Mouse (Mus musculus): Measurements from ENCODE around the gene Rad50.

Gene Rad50

DNA sequence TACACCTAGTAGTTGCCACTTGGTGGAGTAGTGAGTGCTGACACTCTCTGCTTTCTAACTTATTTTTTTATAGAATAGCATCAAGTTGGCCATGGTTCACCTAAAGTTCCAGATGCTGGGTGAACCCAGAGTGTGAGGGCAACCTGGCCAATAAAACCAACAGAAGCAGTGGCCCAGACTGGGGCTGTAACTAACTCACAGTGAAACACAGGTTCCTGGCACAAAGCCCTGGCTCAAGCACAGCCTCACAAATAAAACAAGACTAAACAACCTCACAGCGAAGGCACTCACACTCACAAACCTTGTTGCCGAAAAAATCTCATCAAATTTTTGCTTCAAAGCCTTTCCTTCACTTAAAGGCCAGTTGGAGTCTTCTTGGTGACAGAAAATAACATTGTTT, 8.6 kb downstream of the Rad50 start:
- no peak for DNase-seq (ENCODE audit: low spot score)

DNA sequence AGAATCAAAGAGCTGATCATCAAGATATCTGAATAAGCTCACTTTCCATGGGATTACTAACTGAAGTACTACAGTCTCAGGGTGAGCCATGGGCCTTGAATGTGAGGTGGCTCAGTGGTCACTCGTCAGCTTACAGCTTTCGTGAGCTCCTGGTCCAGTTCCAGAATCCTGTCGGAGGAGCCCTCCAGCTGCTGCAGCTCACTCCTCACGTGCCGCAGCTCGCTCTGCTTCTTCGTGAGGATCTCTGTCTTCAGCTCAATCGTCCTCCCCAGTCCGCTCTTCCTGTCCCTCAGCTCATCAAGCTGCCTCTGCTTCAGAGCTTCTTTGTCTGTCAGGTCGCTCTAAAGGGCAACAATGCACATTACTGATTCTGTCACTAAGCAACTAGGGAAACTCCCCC, 15.1 kb downstream of the Rad50 start:
- no peak for DNase-seq (ENCODE audit: low spot score)

DNA sequence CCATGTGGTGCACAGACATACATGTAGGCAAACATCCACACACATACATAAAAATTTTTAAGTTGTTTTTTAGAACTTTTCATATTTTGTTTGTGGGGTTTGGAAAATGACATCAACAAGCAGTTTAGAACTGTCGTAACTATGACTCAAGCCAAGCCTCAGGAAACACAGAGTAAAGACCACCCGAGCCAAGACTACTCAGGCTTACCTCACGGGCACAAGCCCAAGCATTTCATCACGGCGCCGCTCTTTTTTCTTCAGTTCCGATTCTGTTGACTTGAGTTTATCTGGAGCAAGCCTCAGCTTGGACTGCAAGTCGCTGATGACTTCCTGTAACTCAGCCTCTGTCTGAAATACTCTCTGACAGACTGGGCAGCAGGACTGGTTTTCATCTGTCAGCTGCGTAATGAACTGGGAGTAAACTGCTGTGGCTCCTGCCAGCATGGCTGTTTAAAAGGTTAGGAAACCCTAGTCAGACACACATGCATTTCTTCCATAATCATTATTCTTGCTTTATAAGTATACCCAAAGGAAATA, 24.1 kb downstream of the Rad50 start:
- DNase-seq (ENCODE audit: low spot score): no peak

DNA sequence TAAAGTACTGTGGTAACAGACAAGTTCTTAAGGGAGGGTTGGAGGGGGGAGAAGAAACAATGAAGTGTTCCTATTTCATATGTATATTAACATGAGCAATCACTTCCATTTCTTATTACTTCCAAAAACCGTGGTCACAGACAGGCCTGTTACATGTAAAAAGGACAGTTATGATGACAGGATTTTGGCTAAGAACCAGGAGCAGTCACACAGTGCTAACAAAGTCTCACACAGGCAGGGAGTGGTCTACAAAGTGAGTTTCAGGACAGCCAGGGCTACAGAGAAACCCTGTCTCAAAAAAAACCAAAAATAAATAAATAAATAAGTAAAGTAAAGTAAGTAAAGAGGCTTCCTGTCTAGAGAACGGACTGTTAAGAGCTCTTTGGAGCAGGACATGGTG, 24.9 kb downstream of the Rad50 start:
- no peak for DNase-seq (ENCODE audit: low spot score)

DNA sequence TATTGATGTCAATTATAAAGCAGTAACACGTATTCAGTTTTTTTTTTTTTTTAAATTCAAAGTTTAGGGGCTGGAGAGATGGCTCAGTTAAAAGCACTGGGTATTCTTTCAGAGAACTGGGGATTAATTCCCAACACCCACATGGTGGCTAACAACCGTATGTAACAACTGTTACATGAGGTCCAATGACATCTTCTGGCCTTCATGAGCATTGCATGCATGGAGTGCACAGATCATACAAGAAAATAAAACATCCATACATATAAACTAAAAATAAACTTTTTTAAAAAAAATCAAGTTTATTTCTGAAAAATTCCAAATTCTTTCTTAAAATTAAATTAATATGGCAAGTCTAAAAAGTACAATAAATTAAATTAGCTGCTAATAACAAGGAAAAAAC, 25.4 kb downstream of the Rad50 start:
- no peak for DNase-seq (ENCODE audit: low spot score)

DNA sequence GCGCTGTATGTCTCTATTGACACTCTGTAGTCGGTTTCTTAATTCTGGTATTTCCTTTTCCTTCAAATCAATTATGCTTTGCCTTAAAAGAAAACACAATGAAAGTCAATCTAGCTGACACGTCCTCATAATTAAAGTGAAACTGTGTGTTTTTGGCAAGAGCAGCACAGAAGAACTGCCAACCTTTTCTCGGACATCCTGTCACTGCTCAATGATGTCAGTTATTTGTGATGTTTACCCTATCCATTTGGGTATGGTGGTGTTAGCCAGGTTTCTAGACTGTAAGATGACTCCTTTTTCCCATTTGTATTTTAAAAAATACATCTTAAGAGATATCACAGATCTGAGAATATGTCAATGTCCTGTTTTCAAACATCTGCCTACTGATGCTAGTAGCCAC, 27.0 kb downstream of the Rad50 start:
- DNase-seq (ENCODE audit: low spot score): no peak

DNA sequence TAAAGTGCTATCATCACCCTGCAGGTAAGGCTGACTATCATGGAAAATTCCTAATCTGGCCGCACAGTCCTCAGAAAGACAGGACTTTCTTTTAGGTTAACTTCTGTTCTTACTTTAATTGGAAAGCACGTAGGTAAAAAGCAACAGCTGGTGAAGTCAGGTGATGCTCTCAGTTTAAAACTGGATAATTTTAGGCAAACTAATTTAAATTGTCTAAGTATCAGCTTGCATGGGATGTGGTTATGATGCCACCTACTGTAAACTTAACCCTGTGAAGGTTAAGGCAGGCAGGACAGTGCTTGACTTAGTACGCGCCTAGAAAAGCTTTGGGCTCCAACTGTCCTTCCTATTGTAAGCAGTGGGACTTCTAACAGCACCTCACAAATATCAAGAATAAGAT, 35.7 kb downstream of the Rad50 start:
- DNase-seq (ENCODE audit: low spot score): no peak

DNA sequence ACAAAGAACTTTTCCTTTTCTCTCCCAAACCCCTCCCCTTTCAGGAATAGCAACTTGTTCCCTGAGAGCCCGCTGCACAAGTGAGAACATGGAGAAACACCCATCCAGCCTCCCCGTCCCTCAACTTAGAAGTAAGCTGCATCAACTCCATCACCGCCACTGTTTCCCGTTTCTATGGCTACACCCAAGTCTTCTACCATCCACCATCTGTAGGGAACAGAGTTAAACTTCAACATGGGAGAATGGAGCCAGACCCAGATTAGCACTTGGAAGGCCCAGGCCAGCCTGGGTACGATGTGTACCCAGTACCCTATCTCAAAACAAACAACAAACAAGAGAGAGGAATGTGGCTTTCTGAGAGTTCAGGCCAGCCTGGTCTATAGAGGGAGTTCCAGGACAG, 43.0 kb downstream of the Rad50 start:
- DNase-seq (ENCODE audit: low spot score): no peak

DNA sequence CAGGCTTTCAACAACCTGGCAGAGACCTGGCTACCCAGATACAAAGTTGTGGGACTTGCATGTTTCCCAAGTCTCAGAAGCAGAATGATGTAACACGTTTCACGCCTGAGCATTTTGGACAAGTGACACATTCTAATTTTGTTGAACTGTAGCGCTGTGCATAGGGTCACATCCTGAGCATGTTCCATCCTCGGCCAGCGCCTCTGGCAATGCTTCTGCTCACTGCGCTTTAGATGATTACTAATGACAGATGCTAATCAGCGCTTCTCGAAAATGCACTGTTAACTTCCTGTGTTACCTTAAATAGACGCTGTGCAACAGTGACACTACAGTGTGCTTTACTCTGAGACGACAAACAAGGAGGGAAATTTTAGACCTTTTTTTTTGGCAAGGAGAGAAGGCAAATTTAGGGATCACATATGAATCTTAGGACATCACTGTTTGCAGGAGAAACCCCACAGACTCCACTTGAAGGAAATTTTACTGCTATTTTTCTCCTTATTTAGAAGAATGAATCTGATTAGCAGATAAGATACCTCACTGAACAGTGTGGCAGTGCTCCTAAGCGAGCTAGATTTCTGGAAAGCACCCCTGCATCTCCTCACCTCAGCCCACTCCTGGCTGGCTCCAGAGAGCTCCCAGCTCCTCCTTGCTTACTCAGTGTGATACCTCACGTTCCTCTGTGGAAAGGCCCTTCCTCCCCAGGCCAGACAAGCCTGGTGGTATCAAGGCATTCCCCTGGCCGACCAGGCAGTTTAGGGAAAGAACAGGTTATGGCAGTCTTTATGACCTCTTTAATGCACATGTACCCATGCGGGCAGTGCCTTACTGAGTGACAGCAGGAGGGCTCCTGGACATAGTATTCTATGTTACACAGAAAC, 44.1 kb downstream of the Rad50 start:
- no peak for DNase-seq (ENCODE audit: low spot score)

DNA sequence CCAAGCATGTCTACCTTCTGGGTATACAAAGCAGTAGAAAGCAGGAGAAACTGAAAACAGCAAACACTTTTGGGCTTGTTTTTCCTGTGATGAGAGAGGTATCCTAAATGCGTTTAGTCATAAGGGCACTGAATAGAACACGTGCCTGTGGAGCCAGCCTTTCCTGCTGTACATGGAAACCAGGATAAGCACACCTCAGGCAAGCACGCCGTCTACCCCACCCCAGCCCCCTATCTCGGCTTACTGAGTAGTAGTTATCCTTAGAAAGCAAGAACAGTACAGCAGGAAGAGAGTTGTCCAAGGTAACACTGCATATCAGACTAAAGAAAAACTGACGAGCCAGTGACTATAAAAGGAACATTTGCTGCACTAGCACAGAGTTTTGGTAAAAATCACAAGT, 49.3 kb downstream of the Rad50 start:
- no peak for DNase-seq (ENCODE audit: low spot score)

DNA sequence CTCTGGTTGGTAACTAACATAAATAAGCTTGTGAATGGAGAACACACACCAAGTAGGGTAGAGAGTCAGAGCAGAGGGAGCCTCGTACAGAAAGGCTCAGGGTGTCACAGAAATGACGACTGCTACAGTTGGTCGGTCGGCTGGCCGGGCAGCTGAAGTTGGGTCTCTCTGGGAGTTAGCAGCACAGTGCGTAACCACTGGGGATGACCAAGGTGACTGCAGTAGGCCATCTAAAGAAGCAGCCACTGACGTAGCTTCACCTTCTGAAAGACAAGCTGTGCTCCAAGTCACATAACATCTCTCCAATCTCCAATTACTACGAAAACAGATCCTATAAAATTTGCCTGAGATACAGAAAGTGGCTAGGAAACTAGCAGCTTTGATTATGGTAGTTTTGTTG, 49.7 kb downstream of the Rad50 start:
- DNase-seq (ENCODE audit: low spot score): no peak

DNA sequence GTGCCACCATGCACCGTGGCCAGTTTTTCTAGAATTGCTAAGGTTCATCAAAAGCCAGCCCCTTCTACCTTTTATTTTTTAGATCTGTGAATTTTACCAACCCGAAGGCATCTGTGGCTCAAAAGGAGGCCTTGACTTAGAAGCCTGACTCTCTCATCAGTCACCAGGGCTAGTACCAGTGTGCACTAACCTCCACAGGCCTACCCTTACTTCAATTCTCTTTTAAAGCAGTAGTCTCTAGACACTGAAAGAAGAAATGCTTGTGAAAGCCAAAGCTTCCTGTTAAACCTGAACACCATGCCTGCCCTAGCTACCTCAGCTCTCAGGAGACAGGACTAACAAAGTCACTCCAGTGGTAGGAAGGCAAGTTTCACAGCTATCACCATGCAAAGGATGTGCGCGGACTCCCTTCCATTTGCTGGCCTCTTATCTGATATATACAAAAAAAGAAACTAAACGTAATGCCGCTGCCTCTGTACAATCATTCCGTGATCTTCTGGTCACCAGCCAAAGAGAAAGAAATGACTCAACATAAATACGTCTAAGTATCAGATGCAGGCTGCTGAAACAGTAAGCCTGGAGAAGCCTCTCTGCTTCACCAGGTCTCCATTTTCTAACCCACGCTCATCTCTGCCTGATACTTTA, 50.4 kb downstream of the Rad50 start:
- DNase-seq (ENCODE audit: low spot score): no peak

DNA sequence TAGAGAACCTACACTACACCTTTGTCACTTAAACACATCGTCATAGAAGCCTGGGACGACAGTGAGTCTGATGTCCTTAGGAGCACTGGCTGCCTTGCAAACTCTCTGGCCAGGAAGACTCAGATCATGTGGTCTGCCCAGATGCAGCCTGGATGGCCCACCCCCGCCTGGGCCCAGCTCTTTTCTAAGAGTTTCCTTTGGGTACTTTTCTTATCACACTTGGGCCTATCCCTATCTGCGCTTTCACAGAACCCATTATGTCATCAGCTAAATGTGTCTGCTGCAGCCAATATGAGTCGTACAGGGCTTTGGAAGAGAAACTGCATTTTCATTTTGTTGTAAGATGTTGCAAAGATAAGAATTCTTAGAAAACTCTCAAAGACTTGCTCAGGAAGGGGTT, 52.1 kb downstream of the Rad50 start:
- DNase-seq (ENCODE audit: low spot score): no peak

DNA sequence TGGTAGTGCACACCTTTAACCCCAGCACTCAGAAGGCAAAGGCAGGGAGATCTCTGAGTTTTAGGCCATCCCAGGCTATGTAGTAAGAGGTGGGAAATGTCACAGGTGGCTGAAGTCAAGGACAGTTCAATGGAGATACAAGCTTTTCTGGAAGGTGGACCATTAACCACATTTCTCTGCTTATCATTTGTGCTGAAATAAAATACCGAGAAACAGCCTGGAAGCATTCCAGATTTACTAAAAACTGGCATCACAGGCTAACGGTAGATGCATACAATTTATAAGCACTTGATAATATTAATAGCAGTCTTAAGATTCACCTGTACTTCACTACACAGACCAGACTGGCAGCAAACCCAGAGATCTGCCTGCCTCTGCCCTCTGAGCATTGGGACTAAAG, 54.7 kb downstream of the Rad50 start:
- DNase-seq (ENCODE audit: low spot score): no peak

DNA sequence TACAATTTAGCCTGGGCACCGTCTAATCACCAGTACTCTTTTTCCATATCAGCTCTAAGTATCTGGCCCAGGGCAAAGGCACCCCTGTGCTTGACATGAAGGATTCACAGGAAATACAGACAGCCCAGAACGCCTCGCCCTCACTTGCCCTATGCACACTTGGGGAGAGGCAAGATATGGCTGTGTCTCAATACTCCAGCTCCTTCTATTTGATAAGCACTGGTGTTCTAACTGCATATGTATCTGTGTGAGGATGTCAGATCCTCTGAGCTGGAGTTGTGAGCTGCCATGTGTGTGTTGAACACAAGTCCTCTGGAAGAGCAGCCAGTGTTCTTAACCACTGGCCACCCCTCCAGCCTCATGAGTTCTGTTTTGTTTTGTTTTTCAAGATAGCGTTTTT, 55.7 kb downstream of the Rad50 start:
- DNase-seq (ENCODE audit: low spot score): no peak

DNA sequence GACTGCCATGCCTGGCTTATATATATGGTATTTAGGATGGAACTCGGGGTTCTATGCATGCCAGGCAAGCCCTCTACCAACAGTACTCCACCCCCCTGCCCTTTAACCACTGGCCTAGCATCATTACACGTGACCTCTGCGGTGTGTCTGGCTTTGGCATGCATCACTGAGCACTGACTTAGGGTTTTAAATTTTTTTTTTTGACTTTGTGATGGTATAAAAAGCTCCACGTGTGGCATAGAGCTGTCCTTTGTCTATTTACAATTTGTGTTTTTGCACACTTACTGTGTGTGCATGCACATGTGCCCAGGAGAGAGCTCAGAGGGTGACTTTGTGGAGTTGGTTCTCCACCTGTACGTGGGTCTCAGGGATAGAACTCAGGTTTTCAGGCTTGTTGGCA, 63.1 kb downstream of the Rad50 start:
- no peak for DNase-seq (ENCODE audit: low spot score)

DNA sequence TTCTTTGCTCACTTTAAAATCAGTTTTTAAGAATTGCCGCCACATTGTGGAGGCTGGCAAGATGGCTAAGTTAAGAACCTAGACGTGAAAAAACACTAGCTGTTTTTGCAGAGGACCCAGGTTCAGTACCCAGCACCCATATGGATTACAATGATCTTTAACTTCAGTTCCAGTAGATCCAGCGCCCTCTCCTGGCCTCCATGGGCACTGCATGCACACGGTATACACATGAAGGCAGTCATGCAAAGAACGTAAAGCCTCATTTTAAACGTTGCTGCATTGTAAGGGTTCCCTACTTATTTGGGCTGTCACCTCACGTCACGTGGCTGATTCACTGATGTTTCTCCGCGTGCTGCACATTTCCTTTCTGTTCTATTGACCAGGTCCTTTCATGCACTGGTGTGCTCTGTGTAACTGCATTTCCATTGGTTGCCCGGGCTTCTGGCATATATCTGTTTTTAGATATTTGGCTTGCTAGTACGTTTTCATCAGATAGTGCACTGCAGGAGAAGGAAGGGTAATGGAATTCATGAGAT, 64.3 kb downstream of the Rad50 start:
- no peak for DNase-seq (ENCODE audit: low spot score)

DNA sequence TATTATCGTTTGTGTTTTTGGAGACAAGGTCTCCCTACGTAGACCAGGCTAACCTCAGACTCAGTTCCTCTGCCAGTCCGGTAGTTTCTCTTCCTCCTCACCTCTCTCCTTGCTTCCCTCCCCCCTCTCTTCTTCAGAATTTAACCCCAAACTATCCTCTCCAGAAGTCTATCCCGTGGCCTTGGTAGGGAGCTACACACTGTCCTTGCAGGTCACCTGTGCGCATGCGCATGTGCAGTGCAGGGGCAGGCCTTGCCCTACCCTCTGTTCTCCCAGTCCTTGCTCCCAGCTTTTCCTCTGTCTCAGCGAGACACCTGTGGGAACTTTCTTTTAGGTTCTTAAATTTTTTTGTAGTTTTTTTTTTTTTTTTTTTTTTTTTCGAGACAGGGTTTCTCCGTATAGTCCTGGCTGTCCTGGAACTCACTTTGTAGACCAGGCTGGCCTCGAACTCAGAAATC, 69.3 kb downstream of the Rad50 start:
- DNase-seq (ENCODE audit: low spot score): no peak

DNA sequence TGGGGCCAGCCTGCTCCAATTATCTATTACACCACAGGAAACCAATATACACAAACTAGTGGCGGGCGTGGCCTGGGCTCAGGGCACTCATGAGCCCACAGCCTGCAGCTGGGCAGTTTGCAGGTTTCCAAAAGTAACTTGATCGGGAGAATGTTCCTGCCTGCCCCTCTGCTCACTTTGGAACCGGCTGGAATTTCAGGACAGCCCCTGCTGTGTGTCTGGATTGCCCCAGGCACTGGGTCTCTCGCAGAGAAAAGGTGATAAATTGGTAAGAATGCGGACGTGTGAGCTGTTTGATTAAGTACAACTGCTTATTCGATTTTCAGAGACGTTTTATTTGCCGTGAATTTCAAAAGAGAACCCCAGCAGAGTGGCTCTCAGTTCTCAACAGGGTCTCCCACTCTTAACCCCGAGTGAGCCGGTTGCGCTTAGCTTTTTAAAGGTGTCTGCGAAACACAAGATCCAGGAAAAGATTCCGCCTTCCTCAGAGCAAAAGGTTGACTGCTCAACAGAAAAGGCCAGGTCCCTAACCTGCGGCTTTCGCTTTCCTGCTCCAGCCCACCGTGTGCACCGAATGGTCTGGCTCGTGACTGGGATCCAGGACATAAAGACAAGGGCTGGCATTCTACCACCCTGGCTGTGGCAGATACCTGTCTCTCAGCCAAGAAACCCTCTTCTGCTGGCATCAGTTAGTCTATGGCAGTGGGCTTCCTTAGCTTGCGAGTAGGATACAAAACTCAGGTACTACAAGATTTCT, 69.9 kb downstream of the Rad50 start:
- DNase-seq (ENCODE audit: low spot score): no peak

DNA sequence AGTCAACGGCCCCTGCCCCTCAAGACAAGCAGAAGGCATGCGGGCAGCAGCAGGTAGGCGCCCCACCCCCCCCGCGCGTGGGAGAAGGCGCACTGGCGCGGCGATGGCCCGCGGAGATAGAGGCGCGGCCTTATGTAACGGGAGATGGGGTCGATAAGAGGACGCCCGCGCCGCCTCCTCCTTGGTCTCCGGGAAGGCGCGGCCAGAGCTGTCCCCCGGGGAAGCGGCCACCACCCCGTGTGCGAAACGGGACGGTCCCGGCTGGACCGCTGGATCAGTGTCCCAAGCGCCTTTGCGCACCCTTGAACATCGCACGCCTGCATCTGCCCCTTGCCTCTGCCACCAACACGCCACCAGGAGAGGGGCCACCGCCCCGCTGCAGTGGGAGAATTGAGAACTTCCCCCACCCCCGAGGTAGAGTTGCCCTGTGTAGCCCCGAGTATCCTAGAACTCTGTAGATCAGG, 70.9 kb downstream of the Rad50 start:
- DNase-seq (ENCODE audit: low spot score): no peak

DNA sequence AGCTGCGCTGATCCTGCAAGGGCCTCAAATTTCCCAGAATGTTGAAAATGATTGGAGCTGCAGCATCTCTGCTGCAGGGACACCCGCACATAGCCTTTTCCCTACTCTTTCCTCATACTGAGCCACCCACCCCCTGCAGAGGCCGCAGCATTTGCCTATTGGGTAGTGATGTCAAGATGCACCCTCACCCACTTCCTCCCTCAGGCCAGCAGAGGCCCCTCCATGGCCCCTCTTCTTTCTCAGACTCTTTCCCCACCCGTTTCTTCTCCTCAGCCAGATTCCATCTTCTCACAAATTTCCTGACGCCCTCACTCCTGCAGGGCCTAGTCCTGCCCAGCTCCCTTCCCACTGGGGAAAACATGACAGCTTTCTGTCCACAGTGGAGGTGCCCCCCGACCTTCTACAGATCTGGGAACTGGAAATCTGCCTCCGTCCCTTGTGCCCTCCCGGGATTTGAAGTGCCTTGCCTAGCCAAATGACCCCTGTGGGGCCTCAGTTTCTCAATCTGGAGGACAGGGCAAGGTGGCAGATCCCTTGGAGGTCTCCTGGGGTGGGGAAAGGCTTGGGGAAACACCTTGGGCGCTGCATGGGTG, 71.4 kb downstream of the Rad50 start:
- no peak for DNase-seq (ENCODE audit: low spot score)

DNA sequence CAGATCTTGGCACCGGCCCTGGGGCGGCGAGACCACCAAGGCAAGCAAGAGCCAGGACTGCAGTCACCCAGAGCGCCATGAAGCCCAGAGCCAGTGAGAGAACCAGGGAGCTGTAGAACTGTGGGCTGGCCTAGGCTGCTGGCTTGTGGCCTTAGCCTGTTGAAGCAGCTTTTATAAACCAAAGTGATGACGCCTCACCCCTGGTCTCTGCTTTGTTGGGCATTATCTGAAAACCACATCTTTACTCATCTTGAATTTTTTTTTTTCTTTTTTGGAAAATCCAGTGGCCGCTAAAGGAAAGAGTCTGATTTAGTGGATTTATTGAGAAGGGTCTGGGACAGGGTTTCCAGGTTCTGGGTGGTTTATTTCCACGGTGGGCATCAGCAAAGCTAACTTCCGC, 72.6 kb downstream of the Rad50 start, which contains the start of gene Il13:
TSS of gene Il13 (minus strand) at position 147 of the 400 bp plus-strand sequence.
- no peak for DNase-seq (ENCODE audit: low spot score)

Measured in layer of hippocampus, adult 9-10 months (tissue).